Mouse (Mus musculus): Measurements from ENCODE around the gene Mapre1.
A peak's percentile ranks its signal among the peaks of the same experiment; 100 is the strongest.

The Mapre1 gene

GRCm38 (mm10) chr2:153778638-153779362, 37.7 kb downstream of the Mapre1 start:
- peak; percentile 89 for DNase-seq

GRCm38 (mm10) chr2:153779394-153779981, 38.4 kb downstream of the Mapre1 start, which contains the start of gene Efcab8:
Efcab8 (plus strand) TSS chr2:153779931.
- no peak for DNase-seq

GRCm38 (mm10) chr2:153781181-153781580, 40.1 kb downstream of the Mapre1 start:
- no peak for DNase-seq

- DNase-seq = peak; percentile 58
Measured at GRCm38 (mm10) chr2:153784668-153785067, 43.6 kb downstream of the Mapre1 start.

- no peak for DNase-seq
Measured at GRCm38 (mm10) chr2:153793366-153793765, 52.3 kb downstream of the Mapre1 start.

GRCm38 (mm10) chr2:153795090-153795489, 54.0 kb downstream of the Mapre1 start:
- peak; percentile 35 for DNase-seq

GRCm38 (mm10) chr2:153807464-153807863, 66.4 kb downstream of the Mapre1 start:
- DNase-seq = peak; percentile 68

GRCm38 (mm10) chr2:153808146-153808545, 67.1 kb downstream of the Mapre1 start:
- DNase-seq = no peak

- DNase-seq = no peak
Measured at GRCm38 (mm10) chr2:153808841-153809240, 67.8 kb downstream of the Mapre1 start.

- DNase-seq = peak; percentile 16
Measured at GRCm38 (mm10) chr2:153809921-153810320, 68.8 kb downstream of the Mapre1 start.

- no peak for DNase-seq
Measured at GRCm38 (mm10) chr2:153822005-153822543, 81.0 kb downstream of the Mapre1 start.
